Mouse (Mus musculus) MEL (cell line): ENCODE measurements at regions not wholly inside any gene's neighbourhood (a gene's known extent, or its start where the extent isn't known, plus 50 kb on each side); places are given as distances from the start of the nearest gene placed in this dataset.

Experiments
- DNase-seq: peaks from one replicate; pipeline ENCODE4 v3.0.0; 2011; ENCODE audit warnings: low read depth, low spot score
- H3K27ac ChIP-seq: 2 replicates; pipeline ENCODE4 v1.5.1; 2012; ENCODE audit warnings: low read depth, mild to moderate bottlenecking, control low read depth, low read length, moderate library complexity; ENCODE audit not compliant: control insufficient read depth
- H3K27me3 ChIP-seq, 2 experiments: fragments of 150-350 bp in 1 of 2; sonication (generic) in 1 of 2; 2 replicates each; pipeline ENCODE4 v1.6.1; 2012; ENCODE audit warnings: low read length in 2 of 2, mild to moderate bottlenecking in 2 of 2, improper control_type of control experiment in 1 of 2, moderate library complexity in 1 of 2; ENCODE audit not compliant: insufficient read depth in 2 of 2, control insufficient read depth in 1 of 2
- H3K36me3 ChIP-seq, 2 experiments: 2 replicates each; pipeline ENCODE4 v1.6.1; 2012 to 2014; ENCODE audit warnings: low read length in 2 of 2, improper control_type of control experiment in 1 of 2, inconsistent platforms in 1 of 2, mild to moderate bottlenecking in 1 of 2; ENCODE audit not compliant: insufficient read depth in 2 of 2, control insufficient read depth in 1 of 2
- H3K4me1 ChIP-seq, 2 experiments: fragments of 150-350 bp in 1 of 2; sonication (generic) in 1 of 2; 2 replicates each; pipeline ENCODE4 v1.6.1; 2012; ENCODE audit warnings: low read length in 2 of 2, improper control_type of control experiment in 1 of 2, mild to moderate bottlenecking in 1 of 2; ENCODE audit not compliant: insufficient read depth in 2 of 2, control insufficient read depth in 1 of 2
- H3K4me3 ChIP-seq, 2 experiments: fragments of 150-350 bp in 1 of 2; sonication (generic) in 1 of 2; 2 replicates each; pipeline ENCODE4 v1.5.1; 2012; ENCODE audit warnings: low read depth in 2 of 2, low read length in 2 of 2, mild to moderate bottlenecking in 2 of 2, moderate library complexity in 2 of 2, control low read depth in 1 of 2, improper control_type of control experiment in 1 of 2; ENCODE audit not compliant: control insufficient read depth in 1 of 2, insufficient read depth in 1 of 2
- H3K79me2 ChIP-seq: 2 replicates; pipeline ENCODE4 v1.6.1; 2012; ENCODE audit warnings: mild to moderate bottlenecking, low read length, moderate library complexity; ENCODE audit not compliant: control insufficient read depth, poor library complexity, insufficient read depth
- H3K9ac ChIP-seq: 2 replicates; pipeline ENCODE4 v1.6.1; 2012; ENCODE audit warnings: low read depth, mild to moderate bottlenecking, control low read depth, low read length, moderate library complexity; ENCODE audit not compliant: control insufficient read depth, poor library complexity, severe bottlenecking
- H3K9me3 ChIP-seq: fragments of 150-350 bp; sonication (generic); replicated peaks from 2 replicates; pipeline ENCODE4 v1.6.1; 2012; ENCODE audit warnings: mild to moderate bottlenecking, low read length, improper control_type of control experiment, moderate library complexity; ENCODE audit not compliant: insufficient read depth
- E2F4 ChIP-seq: IDR thresholded peaks from 2 replicates; pipeline ENCODE4 v1.6.1; 2011; ENCODE audit warnings: low read depth, low read length, improper control_type of control experiment, borderline replicate concordance
- ELF1 ChIP-seq: IDR thresholded peaks from 2 replicates; pipeline ENCODE4 v1.6.1; 2014; ENCODE audit warnings: low read depth, mild to moderate bottlenecking, inconsistent platforms, low read length, improper control_type of control experiment, moderate library complexity
- EP300 ChIP-seq, 2 experiments: IDR thresholded peaks; 2 replicates each; pipeline ENCODE4 v1.6.1; 2011; ENCODE audit warnings: improper control_type of control experiment in 2 of 2, low read length in 2 of 2, low read depth in 1 of 2, mild to moderate bottlenecking in 1 of 2
- ETS1 ChIP-seq: IDR thresholded peaks from 2 replicates; pipeline ENCODE4 v1.6.1; 2012; ENCODE audit warnings: low read depth, mild to moderate bottlenecking, inconsistent platforms, low read length, improper control_type of control experiment, moderate library complexity
- GABPA ChIP-seq: IDR thresholded peaks from 2 replicates; pipeline ENCODE4 v1.6.1; 2012; ENCODE audit warnings: low read depth, mild to moderate bottlenecking, inconsistent platforms, low read length, improper control_type of control experiment, moderate library complexity
- GATA1 ChIP-seq: IDR thresholded peaks from 2 replicates; pipeline ENCODE4 v1.6.1; 2011; ENCODE audit warnings: low read depth, low read length, improper control_type of control experiment
- MAX ChIP-seq: IDR thresholded peaks from 2 replicates; pipeline ENCODE4 v1.6.1; 2011; ENCODE audit warnings: low read length, improper control_type of control experiment
- MEF2A ChIP-seq: IDR thresholded peaks from 2 replicates; pipeline ENCODE4 v1.6.1; 2014; ENCODE audit warnings: low read depth, mild to moderate bottlenecking, inconsistent platforms, low read length, improper control_type of control experiment; ENCODE audit not compliant: poor library complexity, insufficient replicate concordance, severe bottlenecking; ENCODE audit errors: extremely low read depth
- MXI1 ChIP-seq: IDR thresholded peaks from 2 replicates; pipeline ENCODE4 v1.6.1; 2011; ENCODE audit warnings: mild to moderate bottlenecking, low read depth, low read length, improper control_type of control experiment
- MYB ChIP-seq: IDR thresholded peaks from 2 replicates; pipeline ENCODE4 v1.6.1; 2011; ENCODE audit warnings: mild to moderate bottlenecking, low read depth, low read length, improper control_type of control experiment
- MYC ChIP-seq: IDR thresholded peaks from 2 replicates; pipeline ENCODE4 v1.6.1; 2011; ENCODE audit warnings: low read depth, mild to moderate bottlenecking, low read length, improper control_type of control experiment, moderate library complexity
- NELFE ChIP-seq: IDR thresholded peaks from 2 replicates; pipeline ENCODE4 v1.6.1; 2011; ENCODE audit warnings: low read depth, low read length, improper control_type of control experiment
- POLR2A ChIP-seq, 2 experiments: IDR thresholded peaks; 2 replicates each; pipeline ENCODE4 v1.6.1; 2011 to 2012; ENCODE audit warnings: low read length in 2 of 2, mild to moderate bottlenecking in 2 of 2, control low read depth in 1 of 2, improper control_type of control experiment in 1 of 2, low read depth in 1 of 2, moderate library complexity in 1 of 2; ENCODE audit not compliant: control insufficient read depth in 1 of 2, insufficient read depth in 1 of 2, poor library complexity in 1 of 2
- POLR2AphosphoS2 ChIP-seq: IDR thresholded peaks from 2 replicates; pipeline ENCODE4 v1.6.1; 2011; ENCODE audit warnings: low read length, improper control_type of control experiment
- SIN3A ChIP-seq: IDR thresholded peaks from 2 replicates; pipeline ENCODE4 v1.6.1; 2012; ENCODE audit warnings: low read length, improper control_type of control experiment, inconsistent platforms
- TAL1 ChIP-seq: IDR thresholded peaks from 2 replicates; pipeline ENCODE4 v1.6.1; 2012; ENCODE audit warnings: mild to moderate bottlenecking, inconsistent platforms, low read length, moderate library complexity, mixed read lengths
- TBP ChIP-seq: IDR thresholded peaks from 2 replicates; pipeline ENCODE4 v1.8.0; 2011; ENCODE audit warnings: low read depth, low read length, improper control_type of control experiment
- TCF12 ChIP-seq: IDR thresholded peaks from 2 replicates; pipeline ENCODE4 v1.6.1; 2014; ENCODE audit warnings: low read depth, mild to moderate bottlenecking, inconsistent platforms, low read length, improper control_type of control experiment, moderate library complexity
- USF2 ChIP-seq, 2 experiments: IDR thresholded peaks; 2 replicates each; pipeline ENCODE4 v1.6.1; 2011 to 2012; ENCODE audit warnings: improper control_type of control experiment in 2 of 2, low read length in 2 of 2, borderline replicate concordance in 1 of 2, inconsistent platforms in 1 of 2, low read depth in 1 of 2, mild to moderate bottlenecking in 1 of 2; ENCODE audit not compliant: insufficient read depth in 1 of 2
- ZC3H11A ChIP-seq: IDR thresholded peaks from 2 replicates; pipeline ENCODE4 v1.6.1; 2012; ENCODE audit warnings: low read depth, mild to moderate bottlenecking, inconsistent platforms, low read length, improper control_type of control experiment
- ZKSCAN1 ChIP-seq: IDR thresholded peaks from 2 replicates; pipeline ENCODE4 v1.6.1; 2012; ENCODE audit warnings: low read depth, mild to moderate bottlenecking, inconsistent platforms, low read length, improper control_type of control experiment, moderate library complexity
- ZNF384 ChIP-seq: IDR thresholded peaks from 2 replicates; pipeline ENCODE4 v1.6.1; 2012; ENCODE audit warnings: low read depth, mild to moderate bottlenecking, inconsistent platforms, low read length, improper control_type of control experiment

DNA sequence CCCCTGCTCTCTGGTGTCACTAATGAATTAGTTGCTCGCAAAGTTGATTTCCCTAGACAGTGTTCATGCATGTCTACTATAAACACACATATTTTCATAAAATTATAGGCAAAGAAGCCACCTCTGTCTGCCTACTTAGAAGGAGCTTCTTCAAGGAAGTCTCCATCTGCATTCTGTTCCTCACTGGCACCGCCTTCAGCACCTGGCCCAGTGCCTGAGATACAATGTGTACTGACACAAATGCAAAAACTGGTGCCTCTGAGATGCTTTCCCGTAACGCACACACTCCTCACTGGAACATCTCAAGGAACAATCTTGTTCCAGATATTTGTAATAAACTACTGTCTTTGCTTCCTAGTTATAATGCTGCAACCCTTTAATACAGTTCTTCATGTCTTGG is 170.8 kb upstream of the Zfp462 start:
- H3K36me3 ChIP-seq = no peaks in the 10 kb centered on the region
- H3K9ac ChIP-seq = no peak overlapping the region
- DNase-seq = no peak
- no peaks in the 10 kb centered on the region for H3K4me1 ChIP-seq
- H3K27ac ChIP-seq = no peak overlapping the region
- H3K79me2 ChIP-seq = no peaks in the 10 kb centered on the region
- no peak overlapping the region for H3K4me3 ChIP-seq
- H3K27me3 ChIP-seq = no peaks in the 10 kb centered on the region
- TF ChIP-seq MAX (no peak), NELFE (no peak), MYC (no peak), POLR2AphosphoS2 (no peak), ZNF384 (no peak), ZC3H11A (no peak), TBP (no peak), ZKSCAN1 (no peak), EP300 (IDR thresholded peaks at IDR 0.05; ENCODE audit: low read depth in 1 of 2, low read length in 2 of 2) (no peak), ELF1 (no peak), MYB (no peak)
- no peaks in the 10 kb centered on the region for H3K9me3 ChIP-seq

DNA sequence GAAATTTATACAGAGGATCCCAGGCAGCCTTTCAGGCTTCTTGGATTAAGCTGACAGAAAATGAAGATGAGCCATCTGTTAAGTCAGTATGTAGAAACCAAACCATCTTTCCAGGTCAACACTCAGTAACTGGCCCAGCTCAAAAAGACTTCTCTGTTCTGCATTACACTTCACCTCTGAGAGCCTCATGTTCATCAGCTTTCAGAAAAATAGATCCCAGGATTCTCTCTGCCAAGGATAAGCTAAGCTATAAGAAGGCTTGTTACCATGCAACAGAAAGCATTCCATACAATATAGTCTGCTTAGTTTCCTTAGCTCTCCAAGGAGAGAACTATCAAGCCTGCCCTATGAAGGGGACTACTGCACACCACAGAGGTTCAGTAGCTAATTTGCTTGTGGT is 170.1 kb upstream of the Zfp462 start:
- no peaks in the 10 kb centered on the region for H3K4me1 ChIP-seq
- no peak for TF ChIP-seq POLR2A (IDR thresholded peaks at IDR 0.05; ENCODE audit: control insufficient read depth in 1 of 2, insufficient read depth in 1 of 2, low read depth in 1 of 2, low read length in 2 of 2, poor library complexity in 1 of 2)
- TF ChIP-seq POLR2AphosphoS2 = no peak
- TF ChIP-seq MXI1 = no peak
- no peak for TF ChIP-seq USF2 (IDR thresholded peaks at IDR 0.05; ENCODE audit: borderline replicate concordance in 1 of 2, insufficient read depth in 1 of 2, low read depth in 1 of 2, low read length in 2 of 2)
- TF ChIP-seq ELF1 = no peak
- no peak for TF ChIP-seq TBP
- no peak for TF ChIP-seq MEF2A
- no peak for TF ChIP-seq SIN3A
- TF ChIP-seq NELFE = no peak
- no peak for TF ChIP-seq E2F4
- TF ChIP-seq GABPA = no peak
- no peak for TF ChIP-seq TCF12
- TF ChIP-seq GATA1 = no peak
- TF ChIP-seq ETS1 = no peak
- TF ChIP-seq TAL1 = no peak
- H3K79me2 ChIP-seq = no peaks in the 10 kb centered on the region
- H3K27ac ChIP-seq = no peak overlapping the region
- H3K9me3 ChIP-seq = no peaks in the 10 kb centered on the region
- no peak for DNase-seq
- no peaks in the 10 kb centered on the region for H3K36me3 ChIP-seq
- no peak overlapping the region for H3K9ac ChIP-seq
- no peak overlapping the region for H3K4me3 ChIP-seq
- H3K27me3 ChIP-seq = no peaks in the 10 kb centered on the region
